Mouse (Mus musculus): ENCODE data around the gene Gfy. TPM values are rescaled to one million over a fixed set of nuclear protein-coding genes. Genes with fewer than 3 reads are reported as not detected.

The Gfy gene
- total RNA-seq, 2 experiments from 2014 or later = 0.17 TPM; not detected in 1

GRCm38 (mm10) chr7:45137171-45138006 is 42.0 kb downstream of the Gfy start:
- intact Hi-C loops (cut with DNase I) = no loop called here
- no peak for DNase-seq (ENCODE audit: extremely low spot score in 1 of 2, low spot score in 2 of 2)

DNA sequence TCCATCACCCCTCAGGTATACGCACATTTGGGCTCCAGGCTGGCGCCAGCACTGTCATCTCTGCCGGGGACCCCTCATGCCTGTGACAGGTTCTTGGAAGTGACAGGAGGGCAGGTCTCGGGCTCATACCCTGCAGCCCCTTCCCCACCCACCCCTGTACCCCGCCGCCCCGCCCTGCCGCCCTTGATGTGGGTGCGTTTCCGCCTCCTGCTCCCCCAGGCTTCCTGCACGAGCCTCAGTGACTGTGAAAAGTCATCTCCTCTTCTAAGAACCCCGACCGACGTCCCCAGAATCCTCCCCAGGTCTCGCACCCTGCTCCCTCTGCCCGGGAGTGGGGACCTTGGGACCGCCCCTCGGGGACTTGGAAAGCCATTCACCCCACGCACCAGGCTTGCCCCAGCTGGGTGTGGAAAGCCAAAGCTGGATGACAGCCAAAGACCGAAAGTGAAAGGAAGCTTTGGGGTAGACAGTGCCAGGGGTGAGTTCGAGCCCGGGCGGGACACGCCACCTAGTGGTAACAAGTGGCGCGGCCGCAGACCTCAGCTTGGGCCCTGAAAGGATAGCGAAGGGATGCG is 43.3 kb downstream of the Gfy start, which contains the start of the genes Gm45713 and Flt3l:
Gene Gm45713, minus strand, starts transcription at position 239 of the 575 bp plus-strand sequence.
Gene Flt3l, minus strand, starts transcription at position 440 of the 575 bp plus-strand sequence.
- intact Hi-C loops (cut with DNase I) = no loop called here
- DNase-seq (ENCODE audit: extremely low spot score in 1 of 2, low spot score in 2 of 2) = peak; percentile 83 to 91

DNA sequence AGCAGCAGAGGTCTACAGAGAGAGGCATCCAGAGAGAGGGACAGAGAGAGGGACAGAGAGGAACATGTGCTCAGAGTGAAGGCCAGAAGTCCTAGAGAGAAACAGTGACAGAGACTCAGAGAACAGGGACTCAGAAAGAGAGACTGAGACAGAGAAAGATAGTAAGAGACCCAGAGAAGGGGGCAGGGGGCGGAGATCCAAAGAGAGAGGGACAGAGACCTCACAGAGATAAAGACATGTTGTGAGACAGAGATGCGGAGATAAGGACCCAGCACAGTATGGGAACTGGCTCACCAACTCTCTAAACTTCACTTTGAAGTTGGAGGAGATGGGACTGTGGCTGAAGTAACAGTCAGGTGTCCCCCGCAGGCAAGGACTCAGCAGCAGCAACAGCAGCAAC is 44.0 kb downstream of the Gfy start:
- intact Hi-C loops (cut with DNase I) = no loop called here

DNA sequence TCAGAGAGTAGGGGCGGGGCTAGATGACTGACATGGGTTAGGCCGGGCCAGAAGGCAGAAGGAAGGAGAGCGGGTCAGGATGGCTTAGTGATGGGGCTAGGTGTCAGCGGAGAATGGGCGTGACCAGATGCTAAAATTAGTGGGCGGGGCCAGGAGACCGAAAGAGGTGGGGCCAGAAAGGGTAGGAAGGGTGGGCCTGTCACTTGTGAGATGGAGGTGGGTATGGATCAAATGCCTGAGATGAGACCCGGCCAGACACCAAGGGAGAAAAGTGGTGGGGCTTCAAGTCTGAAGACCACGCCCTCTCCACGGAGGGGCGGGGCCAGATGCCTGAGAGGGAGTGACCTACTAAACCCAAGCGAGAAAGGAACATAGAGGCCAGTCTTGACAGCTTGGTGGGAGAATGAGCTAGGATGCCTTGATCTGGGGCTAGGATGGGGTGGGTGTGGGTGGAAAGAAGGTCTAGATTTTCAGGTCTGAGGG is 44.8 kb downstream of the Gfy start:
- peak in 1 of 2 experiments; percentile 58 for DNase-seq (ENCODE audit: extremely low spot score in 1 of 2, low spot score in 2 of 2)

More for the DNA sequence above, 44.0 kb downstream of the Gfy start:
- DNase-seq (ENCODE audit: extremely low spot score in 1 of 2, low spot score in 2 of 2) = no peak

DNA sequence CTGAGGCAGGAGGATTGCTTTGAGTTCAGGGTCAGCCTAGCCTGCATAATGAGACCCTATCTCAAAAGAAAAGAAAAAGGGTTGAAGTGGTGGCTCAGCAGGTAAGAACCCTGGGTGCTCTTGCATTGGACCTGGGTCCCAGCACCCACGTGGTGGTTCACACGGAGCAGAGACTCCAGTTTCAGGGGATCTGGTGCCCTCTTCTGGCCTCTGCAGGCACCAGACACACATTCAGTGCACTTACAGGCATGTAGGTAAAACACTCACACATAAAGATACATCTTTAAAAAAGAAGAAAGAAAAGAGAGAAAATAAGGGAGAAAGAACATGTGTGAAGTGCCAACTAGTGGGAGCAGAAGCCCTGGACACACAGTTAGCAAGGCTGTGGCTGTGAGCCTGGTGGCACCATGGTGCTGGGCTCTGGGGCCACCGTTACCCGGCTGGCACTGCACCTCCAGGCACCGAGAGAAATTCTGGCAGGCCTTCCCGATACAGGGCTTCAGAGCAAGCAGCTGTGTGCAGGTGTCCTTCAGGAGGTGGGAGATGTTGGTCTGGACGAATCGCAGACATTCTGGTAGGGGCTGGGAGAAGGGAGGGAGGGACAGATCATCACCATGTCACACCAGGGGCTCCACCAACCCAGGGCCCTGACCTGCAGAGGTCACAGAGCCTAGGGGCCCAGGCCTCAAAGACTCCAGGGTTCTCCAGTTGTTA is 45.8 kb downstream of the Gfy start:
- no peak for DNase-seq (ENCODE audit: extremely low spot score in 1 of 2, low spot score in 2 of 2)
- intact Hi-C loops (cut with DNase I) = no loop called here

More for the DNA sequence above, 44.8 kb downstream of the Gfy start:
- intact Hi-C loops (cut with DNase I) = no loop called here

GRCm38 (mm10) chr7:45131850-45132249 is 47.5 kb downstream of the Gfy start:
- no peak for DNase-seq (ENCODE audit: extremely low spot score in 1 of 2, low spot score in 2 of 2)
- intact Hi-C loops (cut with DNase I) = no loop called here

DNA sequence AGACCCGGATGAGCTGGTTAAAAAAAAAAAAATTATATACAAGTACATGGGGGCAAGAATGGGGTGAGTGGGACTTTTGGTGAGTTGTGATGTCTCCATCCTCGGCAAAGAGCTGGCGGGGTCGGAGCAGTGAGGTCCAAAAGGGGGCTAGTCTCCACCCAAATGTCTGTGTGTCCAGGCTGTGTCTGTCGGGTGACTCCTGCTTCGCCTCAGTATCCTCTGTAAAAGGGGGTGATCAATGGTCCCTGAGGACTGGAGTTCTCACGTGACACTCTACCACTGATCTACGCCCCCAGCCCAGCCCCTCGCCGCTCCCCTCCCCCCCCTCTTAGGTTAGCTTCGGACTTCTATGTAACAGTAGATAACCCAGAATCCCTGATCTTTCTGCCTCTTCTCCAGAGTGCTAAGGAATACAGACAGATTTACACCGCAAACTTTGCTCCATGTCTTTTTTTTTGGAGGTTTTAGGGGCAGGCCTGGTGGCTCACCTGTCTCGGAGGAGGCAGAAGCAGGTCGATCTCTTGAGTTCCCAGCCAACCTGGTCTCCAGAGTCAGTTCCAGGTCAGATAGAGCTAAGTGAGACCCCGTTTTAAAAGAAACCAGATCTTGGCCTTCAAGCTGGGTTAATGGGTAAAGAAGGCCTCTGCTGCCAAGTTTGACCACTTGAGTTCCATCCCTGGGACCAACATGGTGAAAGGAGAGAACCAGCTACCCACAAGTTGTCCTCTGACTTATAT is 49.4 kb downstream of the Gfy start:
- intact Hi-C loops (cut with DNase I) = loop anchor here (5.0 kb wide), 1 partner anchor 48 kb away; no protein-coding TSS in a partner anchor
- no peak for DNase-seq (ENCODE audit: extremely low spot score in 1 of 2, low spot score in 2 of 2)

DNA sequence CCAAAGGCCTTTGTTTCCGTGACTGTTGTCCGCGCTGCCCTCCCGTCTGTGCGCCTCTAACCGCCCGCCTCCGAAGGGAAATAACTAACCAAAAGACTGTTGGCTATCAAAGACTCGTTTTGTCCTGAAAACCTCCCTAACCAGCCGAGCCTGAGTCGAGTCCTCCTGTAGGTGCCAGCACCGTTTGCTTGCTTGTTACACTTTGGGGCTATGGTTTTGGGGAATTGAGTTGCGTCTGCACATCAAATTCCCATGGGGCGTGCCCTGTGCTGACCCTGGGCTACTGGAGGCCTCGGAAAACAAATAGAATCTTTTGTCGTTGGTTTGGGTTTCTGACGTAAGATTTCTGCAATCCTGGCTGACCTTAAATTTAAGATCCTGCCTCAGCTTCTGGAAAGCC is 50.1 kb downstream of the Gfy start:
- intact Hi-C loops (cut with DNase I) = loop anchor here (5.0 kb wide), 1 partner anchor 47 kb away; no protein-coding TSS in a partner anchor
- peak in 1 of 2 experiments; percentile 64 for DNase-seq (ENCODE audit: extremely low spot score in 1 of 2, low spot score in 2 of 2)

DNA sequence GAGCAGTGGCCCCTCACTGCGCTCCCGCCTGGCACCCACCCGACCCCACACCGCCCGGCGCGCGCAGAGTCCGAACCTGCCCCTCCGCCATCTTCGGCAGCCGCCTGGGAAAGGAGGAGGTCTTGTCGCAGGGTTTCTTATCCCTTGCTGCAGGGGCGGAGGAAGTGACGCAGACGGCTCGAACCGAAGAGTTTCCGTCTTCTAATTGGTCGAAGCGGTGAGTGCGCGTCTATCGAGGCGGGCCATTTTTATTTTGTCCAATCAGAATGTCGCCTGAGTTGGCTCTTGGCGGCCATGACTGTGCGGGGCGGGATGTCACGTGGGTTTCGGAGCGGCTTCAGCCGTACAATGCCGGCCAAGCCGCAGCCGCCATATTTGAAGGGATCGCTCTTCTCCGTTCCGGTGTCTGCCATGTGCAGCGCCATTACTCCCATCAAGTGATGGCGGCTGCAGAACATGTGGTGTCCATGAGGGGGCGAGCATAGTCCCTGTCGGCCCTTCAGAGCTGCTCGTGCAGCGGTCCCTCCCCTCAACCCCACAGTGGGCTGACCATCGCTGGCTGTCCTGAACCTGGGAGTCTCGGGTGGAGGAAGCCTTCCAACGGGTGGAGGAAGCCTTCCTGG is 50.6 kb downstream of the Gfy start, which contains the start of gene Rpl13a:
Gene Rpl13a, minus strand, starts transcription at position 138 of the 623 bp plus-strand sequence.
- DNase-seq (ENCODE audit: extremely low spot score in 1 of 2, low spot score in 2 of 2) = peak; percentile 99
- intact Hi-C loops (cut with DNase I) = loop anchor here (5.0 kb wide), 1 partner anchor 46 kb away; no protein-coding TSS in a partner anchor

DNA sequence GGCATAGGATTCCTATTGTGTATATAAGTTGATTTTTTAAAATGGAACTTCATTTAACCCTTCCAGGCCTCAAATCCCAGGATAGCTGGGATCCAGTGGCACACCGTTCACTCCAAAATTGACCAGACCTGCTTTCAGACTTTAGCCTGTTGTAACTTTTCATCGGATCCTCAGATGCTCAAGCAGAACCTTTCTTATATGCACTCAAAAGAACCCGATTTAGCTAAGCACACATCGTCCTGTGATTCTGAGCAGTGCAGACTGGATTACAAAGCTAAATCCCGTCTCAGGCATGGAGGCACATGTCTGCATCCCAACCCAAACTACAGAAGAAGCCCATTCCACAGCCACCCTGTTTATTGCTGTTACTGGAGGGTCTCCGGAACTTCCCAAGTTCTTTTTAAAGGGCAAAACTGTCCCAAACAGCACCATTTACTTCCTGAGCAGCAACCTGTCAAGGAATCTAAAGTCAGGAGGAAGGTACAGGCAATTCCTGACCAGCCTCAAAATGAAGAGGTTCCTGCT is 51.6 kb downstream of the Gfy start:
- intact Hi-C loops (cut with DNase I) = loop anchor here (5.0 kb wide), 1 partner anchor 45 kb away; no protein-coding TSS in a partner anchor
- no peak for DNase-seq (ENCODE audit: extremely low spot score in 1 of 2, low spot score in 2 of 2)

- no peak for DNase-seq (ENCODE audit: extremely low spot score in 1 of 2, low spot score in 2 of 2)
- intact Hi-C loops (cut with DNase I) = loop anchor here (5.0 kb wide), 1 partner anchor 45 kb away; no protein-coding TSS in a partner anchor
These were observed 52.3 kb downstream of the Gfy start for GRCm38 (mm10) chr7:45126844-45127699.

Small RNA genes lying within 50 kb of the gene (microRNA-seq; reads per million reads assigned to microRNA genes)
- gene Mir5121 = 29.0 reads per million, percentile 45 among the genes with 10 or more reads in this experiment
- 2.3 reads per million for gene Mir7055

Other genes with a start within 250 kb of the Gfy start
- gene Tsks, start 236.4 kb downstream of the Gfy start, total RNA-seq (2021) = 1 to 10 TPM; 1.0 to 1.7 TPM
- 10 to 100 TPM; 93.4 to 95.5 TPM for gene Cpt1c, start 204.7 kb downstream of the Gfy start, total RNA-seq (2021)
- 100 to 1,000 TPM; 253 to 257 TPM for gene Prmt1, start 193.0 kb downstream of the Gfy start, total RNA-seq (2021)
- 10 to 100 TPM; 25.5 to 32.2 TPM for gene Irf3, start 181.9 kb downstream of the Gfy start, total RNA-seq (2021)
- gene Bcl2l12, start 180.9 kb downstream of the Gfy start, total RNA-seq (2021) = 1 to 10 TPM; 3.8 to 5.1 TPM
- 100 to 1,000 TPM; 156 to 160 TPM for gene Scaf1, start 163.2 kb downstream of the Gfy start, total RNA-seq (2021)
- 1 to 10 TPM; 8.7 to 9.6 TPM for gene Rras, start 161.6 kb downstream of the Gfy start, total RNA-seq (2021)
- gene Prr12, start 126.7 kb downstream of the Gfy start, total RNA-seq (2021) = 10 to 100 TPM; 67.4 to 68.0 TPM
- gene Nosip, start 117.1 kb downstream of the Gfy start, total RNA-seq (2021) = 10 to 100 TPM; 50.1 to 52.3 TPM
- gene Prrg2, start 116.9 kb downstream of the Gfy start, total RNA-seq (2021) = 1 to 10 TPM; 5.3 to 9.0 TPM
- gene Rcn3, start 87.3 kb downstream of the Gfy start, total RNA-seq (2021) = 1 to 10 TPM; 6.4 to 7.5 TPM
- 10 to 100 TPM; 16.5 to 18.7 TPM for gene Fcgrt, start 75.7 kb downstream of the Gfy start, total RNA-seq (2021)
- gene Rps11, start 55.1 kb downstream of the Gfy start, total RNA-seq (2021) = 100 to 1,000 TPM; 482 to 530 TPM
- gene Rpl13a, start 50.8 kb downstream of the Gfy start, total RNA-seq (2021) = 100 to 1,000 TPM; 739 TPM
- not detected for gene Gm45713, start 43.3 kb downstream of the Gfy start, total RNA-seq (2021)
- 1 to 10 TPM; 2.7 to 3.3 TPM for gene Flt3l, start 43.1 kb downstream of the Gfy start, total RNA-seq (2021)
- 10 to 100 TPM; 60.0 to 66.7 TPM for gene Pih1d1, start 25.3 kb downstream of the Gfy start, total RNA-seq (2021)
- 10 to 100 TPM; 13.3 to 16.7 TPM for gene Aldh16a1, start 25.0 kb downstream of the Gfy start, total RNA-seq (2021)
- gene Slc17a7, start 15.6 kb downstream of the Gfy start, total RNA-seq (2021) = 1,000 to 10,000 TPM; 1,057 to 1,070 TPM
- not detected for gene Pth2, start 1.4 kb upstream of the Gfy start, total RNA-seq (2021)
- gene Ccdc155, start 25.3 kb upstream of the Gfy start, total RNA-seq (2021) = 1 to 10 TPM; 2.0 to 2.3 TPM
- gene Dkkl1, start 32.6 kb upstream of the Gfy start, total RNA-seq (2021) = 10 to 100 TPM; 16.3 to 18.7 TPM
- 1 to 10 TPM; 6.6 to 6.8 TPM for gene Tead2, start 36.2 kb upstream of the Gfy start, total RNA-seq (2021)
- gene Cd37, start 59.5 kb upstream of the Gfy start, total RNA-seq (2021) = 1 to 10 TPM; 4.1 to 4.3 TPM
- gene Slc6a16, start 61.5 kb upstream of the Gfy start, total RNA-seq (2021) = 1 to 10 TPM; 1.4 to 1.7 TPM
- gene Slc6a21, start 97.9 kb upstream of the Gfy start, total RNA-seq (2021) = under 1 TPM; 0.41 to 0.60 TPM
- gene Trpm4, start 154.2 kb upstream of the Gfy start, total RNA-seq (2021) = 10 to 100 TPM; 20.5 to 32.2 TPM
- 1 to 10 TPM in 1 of 2 experiments, under 1 TPM in 1; 0.99 to 1.3 TPM for gene Hrc, start 155.7 kb upstream of the Gfy start, total RNA-seq (2021)
- 100 to 1,000 TPM; 142 to 147 TPM for gene Ppfia3, start 187.4 kb upstream of the Gfy start, total RNA-seq (2021)
- 100 to 1,000 TPM; 176 to 192 TPM for gene Lin7b, start 191.0 kb upstream of the Gfy start, total RNA-seq (2021)
- 100 to 1,000 TPM; 352 to 384 TPM for gene Snrnp70, start 216.2 kb upstream of the Gfy start, total RNA-seq (2021)
- not detected for gene Kcna7, start 226.1 kb upstream of the Gfy start, total RNA-seq (2021)
- gene Ntf5, start 234.1 kb upstream of the Gfy start, total RNA-seq (2021) = not detected
- not detected for gene Lhb, start 241.3 kb upstream of the Gfy start, total RNA-seq (2021)

All from left cerebral cortex, postnatal 10 days (tissue).